Mouse (Mus musculus) intestine, postnatal 0 days (tissue): ENCODE results near the gene Cyfip2. TPM values are rescaled to one million over a fixed set of nuclear protein-coding genes. Genes with fewer than 3 reads are reported as not detected.

Experiments
- ATAC-seq: fragments of 200-750 bp; cut with Nextera tagmentation; 2 replicates; pipeline ENCODE4 v1.8.0; 2017; ENCODE audit warnings: mild to moderate bottlenecking, moderate TSS enrichment, moderate library complexity
- H3K27ac ChIP-seq: fragments of 300-500 bp; sonication (generic); 2 replicates; pipeline ENCODE4 v1.5.1; 2014; ENCODE audit warnings: mild to moderate bottlenecking, low read depth, low read length, moderate library complexity
- H3K27me3 ChIP-seq: fragments of 300-500 bp; sonication (generic); replicated peaks from 2 replicates; pipeline ENCODE4 v1.6.1; 2014; ENCODE audit warnings: low read length, mixed read lengths; ENCODE audit not compliant: control insufficient read depth, insufficient read depth
- H3K36me3 ChIP-seq: fragments of 300-500 bp; sonication (generic); 2 replicates; pipeline ENCODE4 v1.6.1; 2014; ENCODE audit warnings: mild to moderate bottlenecking, moderate library complexity; ENCODE audit not compliant: control insufficient read depth, insufficient read depth
- H3K4me1 ChIP-seq: fragments of 300-500 bp; sonication (generic); replicated peaks from 2 replicates; pipeline ENCODE4 v1.6.1; 2014; ENCODE audit warnings: antibody characterized with exemption, low read length, mixed read lengths; ENCODE audit not compliant: control insufficient read depth, insufficient read depth
- H3K4me2 ChIP-seq: fragments of 300-500 bp; sonication (generic); replicated peaks from 2 replicates; pipeline ENCODE4 v1.6.1; 2014; ENCODE audit warnings: low read depth, mild to moderate bottlenecking, moderate library complexity
- H3K4me3 ChIP-seq: fragments of 300-500 bp; sonication (generic); 2 replicates; pipeline ENCODE4 v1.5.1; 2014; ENCODE audit warnings: low read depth, low read length
- H3K9ac ChIP-seq: fragments of 300-500 bp; sonication (generic); 2 replicates; pipeline ENCODE4 v1.6.1; 2014; ENCODE audit warnings: mild to moderate bottlenecking, low read depth, low read length
- H3K9me3 ChIP-seq: fragments of 300-500 bp; sonication (generic); 2 replicates; pipeline ENCODE4 v1.6.1; 2016; ENCODE audit warnings: mixed run types; ENCODE audit not compliant: control insufficient read depth
- CTCF ChIP-seq: sonication (generic); IDR thresholded peaks from 2 replicates; pipeline ENCODE4 v1.5.1; 2016; ENCODE audit warnings: low read depth, mild to moderate bottlenecking, control low read depth, antibody characterized with exemption, moderate library complexity
- WGBS: fragments of 180-500 bp; shearing (Covaris S2); extraction: QIAGEN DNeasy Blood & Tissue Kit; methylation state at CpG from one replicate; pipeline ENCODE4 v1.1.7; 2014; 5-methylcytosine and 5-hydroxymethylcytosine counted together
- polyA plus RNA-seq: library from polyadenylated mRNA; unstranded; fragments of >200 nt; fragmentation: Nextera tagmentation; extraction: Ambion mirVana; gene quantifications from 2 replicates; pipeline ENCODE4 v1.2.1, GENCODE M21; 2015

The Cyfip2 gene
- polyA plus RNA-seq, 1 experiment from 2014 or later = 2.0 TPM

- no peaks in the 10 kb centered on the region for H3K36me3 ChIP-seq
- H3K27ac ChIP-seq = no peak within 1 kb of the TSS
- H3K4me2 ChIP-seq = no peak within 1 kb of the TSS
- H3K4me1 ChIP-seq = no peaks in the 10 kb centered on the region
- H3K9ac ChIP-seq = no peak within 1 kb of the TSS
- H3K9me3 ChIP-seq = no peaks in the 10 kb centered on the region
- ATAC-seq = no peak
- no peak within 1 kb of the TSS for H3K4me3 ChIP-seq
- WGBS = 77% methylated on average over 11 of the region's 11 CpGs
- no peak for TF ChIP-seq CTCF
- H3K27me3 ChIP-seq = no peaks in the 10 kb centered on the region
Measured at GRCm38 (mm10) chr11:46235334-46235733, 77.3 kb downstream of the Cyfip2 start, which contains the start of gene Fndc9. Gene Fndc9, plus strand, starts transcription at chr11:46235531.

- Histone ChIP-seq H3K4me2 (no peak overlapping the region), H3K9me3 (no peaks in the 10 kb centered on the region), H3K36me3 (no peaks in the 10 kb centered on the region), H3K4me3 (no peak overlapping the region), H3K27me3 (no peaks in the 10 kb centered on the region), H3K27ac (no peak overlapping the region), H3K9ac (no peak overlapping the region), H3K4me1 (no peaks in the 10 kb centered on the region)
- ATAC-seq = no peak
- TF ChIP-seq CTCF = no peak
- WGBS = 83% methylated on average over 4 of the region's 4 CpGs
Measured at GRCm38 (mm10) chr11:46233966-46234365, 78.7 kb downstream of the Cyfip2 start.

GRCm38 (mm10) chr11:46232803-46233202 is 79.9 kb downstream of the Cyfip2 start:
- Histone ChIP-seq H3K9ac (no peak overlapping the region), H3K9me3 (no peaks in the 10 kb centered on the region), H3K4me1 (no peaks in the 10 kb centered on the region), H3K4me3 (no peak overlapping the region), H3K4me2 (no peak overlapping the region), H3K36me3 (no peaks in the 10 kb centered on the region), H3K27me3 (no peaks in the 10 kb centered on the region), H3K27ac (no peak overlapping the region)
- 87% methylated on average over 4 of the region's 4 CpGs for WGBS
- no peak for ATAC-seq
- TF ChIP-seq CTCF = no peak

GRCm38 (mm10) chr11:46230184-46230583 is 82.5 kb downstream of the Cyfip2 start:
- Histone ChIP-seq H3K27me3 (no peaks in the 10 kb centered on the region), H3K9me3 (no peaks in the 10 kb centered on the region), H3K27ac (no peak overlapping the region), H3K4me3 (no peak overlapping the region), H3K36me3 (no peaks in the 10 kb centered on the region), H3K4me2 (no peak overlapping the region), H3K9ac (no peak overlapping the region), H3K4me1 (no peaks in the 10 kb centered on the region)
- WGBS = 74% methylated on average over 6 of the region's 6 CpGs
- no peak for TF ChIP-seq CTCF
- ATAC-seq = no peak

- Histone ChIP-seq H3K9ac (no peak overlapping the region), H3K27ac (no peak overlapping the region), H3K4me2 (no peak overlapping the region), H3K27me3 (no peaks in the 10 kb centered on the region), H3K36me3 (no peaks in the 10 kb centered on the region), H3K4me3 (no peak overlapping the region), H3K4me1 (no peaks in the 10 kb centered on the region), H3K9me3 (no peaks in the 10 kb centered on the region)
- TF ChIP-seq CTCF = no peak
- 91% methylated on average over 5 of the region's 5 CpGs for WGBS
- no peak for ATAC-seq
Measured at GRCm38 (mm10) chr11:46225345-46225744, 87.3 kb downstream of the Cyfip2 start.

GRCm38 (mm10) chr11:46223575-46223974 is 89.1 kb downstream of the Cyfip2 start:
- H3K36me3 ChIP-seq = no peaks in the 10 kb centered on the region
- no peak overlapping the region for H3K4me2 ChIP-seq
- peak; percentile 46 for TF ChIP-seq CTCF
- no peaks in the 10 kb centered on the region for H3K9me3 ChIP-seq
- no peak overlapping the region for H3K27ac ChIP-seq
- H3K9ac ChIP-seq = no peak overlapping the region
- ATAC-seq = no peak
- no peaks in the 10 kb centered on the region for H3K4me1 ChIP-seq
- H3K27me3 ChIP-seq = no peaks in the 10 kb centered on the region
- 94% methylated on average over 2 of the region's 2 CpGs for WGBS
- H3K4me3 ChIP-seq = no peak overlapping the region

- 0 out of 2 replicates have a peak, but pooled peaks have one; percentile 3 for TF ChIP-seq CTCF
- Histone ChIP-seq H3K36me3 (no peaks in the 10 kb centered on the region), H3K4me1 (no peaks in the 10 kb centered on the region), H3K27ac (no peak overlapping the region), H3K9ac (no peak overlapping the region), H3K4me3 (no peak overlapping the region), H3K4me2 (no peak overlapping the region), H3K9me3 (no peaks in the 10 kb centered on the region), H3K27me3 (no peaks in the 10 kb centered on the region)
- ATAC-seq = no peak
- WGBS = 81% methylated on average over 2 of the region's 2 CpGs
Measured at GRCm38 (mm10) chr11:46220211-46220610, 92.4 kb downstream of the Cyfip2 start.
